In the genomic region with DNA sequence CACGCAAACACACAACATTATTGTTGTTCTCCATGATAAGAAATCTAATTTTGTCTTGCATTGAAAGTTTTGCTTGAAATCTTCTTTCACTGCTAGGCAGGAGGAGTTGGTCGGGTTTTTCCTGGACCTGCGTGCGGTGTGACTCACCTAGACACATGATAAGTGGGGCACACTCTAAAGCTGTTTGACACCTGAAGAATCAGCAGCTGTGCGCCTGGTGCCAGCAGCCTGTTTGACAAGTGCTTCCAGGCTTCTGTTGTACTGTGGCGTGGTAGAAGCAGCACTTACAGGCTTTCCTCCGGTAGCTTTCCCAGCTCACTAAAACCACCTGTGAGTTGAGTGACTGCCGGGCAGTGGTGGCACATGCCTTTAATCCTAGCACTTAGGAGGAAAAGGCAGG, we compare ENCODE assay signal across 30 mouse cellular contexts. TPM values are rescaled to one million over a fixed set of nuclear protein-coding genes. Genes with fewer than 3 reads are reported as not detected.
DNase-seq lines count a peak whose midpoint lies in the region; ATAC-seq and TF ChIP-seq lines count a peak whose summit lies in the region.
"Had no signal": no experiment of that assay in that cellular context is flagged by ENCODE, and none has a peak within 500 bp of the region (broad histone marks: within the 10 kb centered on the region; RNA-seq: fewer than 3 reads in every experiment).

No protein-coding gene starts in this region.

- H3K9me3 ChIP-seq in heart, embryonic 12.5 days (replicated peaks) = no peaks in the 10 kb centered on the region
- H3K9me3 ChIP-seq in lung, postnatal 0 days (ENCODE audit: low read length) = no peaks in the 10 kb centered on the region
- H3K9me3 ChIP-seq in neural tube, embryonic 15.5 days (replicated peaks) = no peaks in the 10 kb centered on the region
- H3K9me3 ChIP-seq: embryonic facial prominence, embryonic 15.5 days; G1E; hindbrain, embryonic 10.5 days; limb, embryonic 13.5 days; liver, embryonic 12.5 days; megakaryocyte, embryonic 14.5 days; midbrain, embryonic 15.5 days; neural tube, embryonic 12.5 days had no signal

- no peak overlapping the region for H3K9ac ChIP-seq in heart, embryonic 12.5 days
- no peak overlapping the region for H3K9ac ChIP-seq in lung, postnatal 0 days (replicated peaks; ENCODE audit: low read depth)
- H3K9ac ChIP-seq in neural tube, embryonic 15.5 days (replicated peaks) = no peak overlapping the region
- H3K9ac ChIP-seq: embryonic facial prominence, embryonic 15.5 days; limb, embryonic 13.5 days; liver, embryonic 12.5 days; lung, embryonic 14.5 days; midbrain, embryonic 15.5 days; neural tube, embryonic 12.5 days had no signal

- peak; percentile 31; the same call in 1 of the 2 replicates for TF ChIP-seq EP300 in lung, postnatal 0 days (IDR thresholded peaks at IDR 0.05)

- no peaks in the 10 kb centered on the region for H3K27me3 ChIP-seq in heart, embryonic 12.5 days (replicated peaks)
- no peaks in the 10 kb centered on the region for H3K27me3 ChIP-seq in lung, postnatal 0 days (replicated peaks; ENCODE audit: insufficient read depth, low read length)
- no peaks in the 10 kb centered on the region for H3K27me3 ChIP-seq in neural tube, embryonic 15.5 days (replicated peaks)
- H3K27me3 ChIP-seq: CH12.LX; embryonic facial prominence, embryonic 15.5 days; limb, embryonic 13.5 days; liver, embryonic 12.5 days; megakaryocyte, embryonic 14.5 days; midbrain, embryonic 15.5 days; neural tube, embryonic 12.5 days had no signal

- H3K4me2 ChIP-seq in heart, embryonic 12.5 days = peak overlapping the region; percentile 33
- H3K4me2 ChIP-seq in lung, postnatal 0 days (replicated peaks; ENCODE audit: low read depth, low read length) = peak overlapping the region; percentile 38
- no peak overlapping the region for H3K4me2 ChIP-seq in neural tube, embryonic 15.5 days
- H3K4me2 ChIP-seq: embryonic facial prominence, embryonic 15.5 days; limb, embryonic 13.5 days; liver, embryonic 12.5 days; lung, embryonic 14.5 days; midbrain, embryonic 15.5 days; neural tube, embryonic 12.5 days had no signal

- ATAC-seq in heart, embryonic 12.5 days (ENCODE audit: insufficient number of reproducible peaks, low FRiP score) = no peak
- peak; percentile 95 for ATAC-seq in lung, postnatal 0 days
- ATAC-seq in neural tube, embryonic 15.5 days (ENCODE audit: low FRiP score) = no peak
- ATAC-seq: activated CD4-positive, CD25-positive, alpha-beta regulatory T cell, adult 4 months; forebrain, embryonic 14.5 days; hindbrain, postnatal 0 days; liver, embryonic 12.5 days; midbrain, embryonic 15.5 days had no signal

- peaks cover 17% of the 10 kb centered on the region for H3K4me1 ChIP-seq in heart, embryonic 12.5 days (replicated peaks)
- H3K4me1 ChIP-seq in lung, postnatal 0 days (ENCODE audit: insufficient read depth, low read depth, low read length) = peaks cover 5% of the 10 kb centered on the region; the same call in 1 of the 2 replicates
- H3K4me1 ChIP-seq in neural tube, embryonic 15.5 days = no peaks in the 10 kb centered on the region
- H3K4me1 ChIP-seq: embryonic facial prominence, embryonic 15.5 days; hindbrain, embryonic 10.5 days; limb, embryonic 13.5 days; liver, embryonic 12.5 days; megakaryocyte, embryonic 14.5 days; midbrain, embryonic 15.5 days; neural tube, embryonic 12.5 days had no signal

- H3K36me3 ChIP-seq in heart, embryonic 12.5 days = peaks cover 23% of the 10 kb centered on the region
- peaks cover 6% of the 10 kb centered on the region; the same call in 1 of the 2 replicates for H3K36me3 ChIP-seq in lung, postnatal 0 days (ENCODE audit: insufficient read depth, low read length)
- peaks cover 15% of the 10 kb centered on the region for H3K36me3 ChIP-seq in neural tube, embryonic 15.5 days

- H3K4me3 ChIP-seq in heart, embryonic 12.5 days = no peak overlapping the region
- 0 out of 2 replicates have a peak overlapping the region, but pooled peaks have one; percentile 8 for H3K4me3 ChIP-seq in lung, postnatal 0 days (ENCODE audit: low read depth, low read length)
- no peak overlapping the region for H3K4me3 ChIP-seq in neural tube, embryonic 15.5 days (replicated peaks)
- H3K4me3 ChIP-seq: embryonic facial prominence, embryonic 15.5 days; hindbrain, embryonic 10.5 days; limb, embryonic 13.5 days; liver, embryonic 12.5 days; megakaryocyte, embryonic 14.5 days; midbrain, embryonic 15.5 days; neural tube, embryonic 12.5 days had no signal

- DNase-seq in heart, postnatal 14 days = no peak
- peak; percentile 36 to 59 for DNase-seq in lung, adult 18-20 months
- DNase-seq in lung, postnatal 14 days = no peak
- peak; percentile 81 for DNase-seq in lung, postnatal 0 days (ENCODE audit: low spot score)
- peak; percentile 14 to 55 for DNase-seq in lung, postnatal 4 days
- DNase-seq in embryo, embryonic 11 days = no peak
- DNase-seq: adrenal gland, adult 8-10 months; B cell, adult 2 months; cerebellum, adult 2 months; cerebellum, postnatal 25 days; gastrocnemius, postnatal 10 days; kidney, adult 2 months; layer of hippocampus, adult 9-11 months; lung, embryonic 14.5 days; thymus, adult 2 months had no signal

- intact Hi-C loops in heart, postnatal 14 days (cut with DNase I) = no loop called here

- 67% methylated on average over 8 of the region's 8 CpGs for WGBS in heart, embryonic 12.5 days
- 63% methylated on average over 8 of the region's 8 CpGs for WGBS in lung, postnatal 0 days
- WGBS in neural tube, embryonic 15.5 days = 97% methylated on average over 8 of the region's 8 CpGs

- no peak for TF ChIP-seq CTCF in lung, postnatal 0 days (IDR thresholded peaks at IDR 0.05)

- peak overlapping the region; percentile 60; the same call in 1 of the 2 replicates for H3K27ac ChIP-seq in heart, embryonic 12.5 days (ENCODE audit: poor library complexity, severe bottlenecking)
- H3K27ac ChIP-seq in lung, postnatal 0 days (ENCODE audit: low read length) = peak overlapping the region; percentile 68
- no peak overlapping the region for H3K27ac ChIP-seq in neural tube, embryonic 15.5 days (replicated peaks)
- H3K27ac ChIP-seq: embryonic facial prominence, embryonic 15.5 days; hindbrain, embryonic 10.5 days; hindbrain, postnatal 0 days; kidney, postnatal 0 days; limb, embryonic 13.5 days; liver, embryonic 12.5 days; midbrain, embryonic 15.5 days; neural tube, embryonic 12.5 days had no signal

RNA-seq across cellular contexts. Expression of a gene that starts 27.8 kb away (rescaled TPM):
- polyA plus RNA-seq in heart, embryonic 12.5 days (2016; fragmentation: Nextera tagmentation; extraction: Ambion mirVana) = 38.7 and 42.8 TPM in 2 replicates
- total RNA-seq in heart, postnatal 14 days (2021) = 10 to 100 TPM; 27.1 to 30.8 TPM
- 28.1 and 28.6 TPM in 2 replicates for polyA plus RNA-seq in lung, postnatal 0 days (2015; fragmentation: Nextera tagmentation; extraction: Ambion mirVana)
- polyA plus RNA-seq in neural tube, embryonic 15.5 days (2015; fragmentation: Nextera tagmentation; extraction: Ambion mirVana) = 56.2 and 58.6 TPM in 2 replicates

Comparison
In these comparisons a context has a peak if more than half of its experiments do, and no peak if none do; other contexts are left out.
1. DNase-seq: peak in lung, adult 18-20 months (2 of 2), lung, postnatal 0 days (single experiment) and lung, postnatal 4 days (2 of 2); none in heart, postnatal 14 days (0 of 2), lung, postnatal 14 days (single experiment) and embryo, embryonic 11 days (single experiment).